Mouse (Mus musculus) thymus, adult 2 months (tissue): ENCODE measurements around the gene Phlpp1.

Experiments used
- CTCF ChIP-seq: fragments of 200-500 bp; IDR thresholded peaks from 2 replicates; pipeline ENCODE4 v1.5.1; 2012; ENCODE audit warnings: mild to moderate bottlenecking, control low read depth, low read length, moderate library complexity, borderline replicate concordance; ENCODE audit not compliant: control insufficient read depth, poor library complexity, insufficient read depth; ENCODE audit errors: extremely low read depth
- POLR2A ChIP-seq: fragments of 200-500 bp; IDR thresholded peaks from 2 replicates; pipeline ENCODE4 v1.6.1; 2012; ENCODE audit warnings: mild to moderate bottlenecking, low read length, control low read depth, moderate library complexity; ENCODE audit not compliant: control insufficient read depth, poor library complexity, insufficient read depth; ENCODE audit errors: extremely low read depth

- TF ChIP-seq CTCF (no peak), POLR2A (no peak)
Observed at GRCm38 (mm10) chr1:106394678-106395077, 223.1 kb downstream of the Phlpp1 start.
